28 mouse cellular contexts compared by ENCODE assay signal in genomic region chr12:65680335-65680734, GRCm38 (mm10).
"Had no signal": no experiment of that assay in that cellular context is flagged by ENCODE, and none has a peak within 500 bp of the region (broad histone marks: within the 10 kb centered on the region; RNA-seq: fewer than 3 reads in every experiment).

No protein-coding gene starts in this region.

- H3K4me3 ChIP-seq: gastrocnemius, adult 2 months; heart, embryonic 10.5 days; heart, embryonic 12.5 days; hindbrain, embryonic 10.5 days; hindbrain, embryonic 12.5 days; intestine, embryonic 15.5 days; layer of hippocampus, adult 2 months; limb, embryonic 13.5 days; limb, embryonic 15.5 days; liver, embryonic 12.5 days had no signal

- DNase-seq: gastrocnemius, adult 2 months; gastrocnemius, postnatal 10 days; gastrocnemius, postnatal 25 days; heart, adult 18-20 months; heart, postnatal 10 days; heart, postnatal 4 days; kidney, adult 18-20 months; kidney, adult 8-10 months; kidney, postnatal 10 days; kidney, postnatal 25 days; kidney, postnatal 4 days; layer of hippocampus, adult 9-11 months; layer of hippocampus, postnatal 36 days; left cerebral cortex, postnatal 4 days had no signal

- H3K27ac ChIP-seq: gastrocnemius, adult 2 months; heart, embryonic 10.5 days; hindbrain, embryonic 10.5 days; hindbrain, embryonic 12.5 days; hindbrain, embryonic 14.5 days; intestine, embryonic 15.5 days; layer of hippocampus, adult 2 months; limb, embryonic 13.5 days; limb, embryonic 15.5 days; liver, embryonic 12.5 days; liver, embryonic 14.5 days had no signal

- ATAC-seq: hindbrain, embryonic 16.5 days; inflammation-experienced regulatory T-cells, adult 6 months; intestine, embryonic 15.5 days; intestine, postnatal 0 days; liver, embryonic 12.5 days had no signal
